Comparison of ENCODE assay signal across 9 mouse cellular contexts in the genomic region with DNA sequence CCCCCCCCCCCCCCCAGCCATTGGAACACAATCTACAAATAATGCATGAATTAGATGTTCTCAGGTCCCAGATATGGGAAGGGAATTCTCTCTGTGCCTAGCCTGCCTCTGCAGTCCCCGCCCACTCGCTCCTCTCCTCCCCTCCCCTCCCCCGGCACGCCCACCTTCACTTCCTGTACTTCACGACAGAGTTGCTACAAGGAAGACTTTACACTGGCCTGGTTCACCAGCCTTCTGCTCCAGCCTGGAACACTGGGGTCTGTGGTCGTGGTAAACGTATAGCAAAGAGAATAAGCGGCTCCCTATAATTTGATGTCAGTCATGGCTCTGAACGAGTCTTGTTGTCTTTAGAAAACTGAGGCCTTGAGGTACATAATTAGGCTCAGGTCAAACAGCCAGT. TPM values are rescaled to one million over a fixed set of nuclear protein-coding genes. Genes with fewer than 3 reads are reported as not detected.
DNase-seq lines count a peak whose midpoint lies in the region; ATAC-seq and TF ChIP-seq lines count a peak whose summit lies in the region.
"Had no signal": no experiment of that assay in that cellular context is flagged by ENCODE, and none has a peak within 500 bp of the region (broad histone marks: within the 10 kb centered on the region; RNA-seq: fewer than 3 reads in every experiment).

No protein-coding gene starts in this region.

- 35% methylated on average over 9 of the region's 9 CpGs for WGBS in intestine, postnatal 0 days
- whole genome bisulfite sequencing in macrophage (ENCODE audit: missing documents): 22% methylated on average over 9 of the region's 9 CpGs

- H3K27me3 ChIP-seq in intestine, postnatal 0 days (replicated peaks; ENCODE audit: control insufficient read depth, insufficient read depth, low read length): no peaks in the 10 kb centered on the region
- H3K27me3 ChIP-seq: Patski had no signal

- no peak for TF ChIP-seq CTCF in gastrocnemius, adult 2 months (IDR thresholded peaks at IDR 0.05)
- no peak for TF ChIP-seq CTCF in bone marrow macrophage, adult 2 months (IDR thresholded peaks at IDR 0.05; ENCODE audit: low read depth, low read length)
- TF ChIP-seq CTCF in intestine, postnatal 0 days (IDR thresholded peaks at IDR 0.05; ENCODE audit: low read depth): no peak

- H3K4me1 ChIP-seq in bone marrow macrophage, adult 2 months (ENCODE audit: control insufficient read depth, insufficient read depth, low read length): peaks cover 34% of the 10 kb centered on the region
- peaks cover 6% of the 10 kb centered on the region; the same call in 1 of the 2 replicates for H3K4me1 ChIP-seq in intestine, postnatal 0 days (replicated peaks; ENCODE audit: control insufficient read depth, insufficient read depth, low read length)

- peak; percentile 42 for DNase-seq in gastrocnemius, adult 2 months
- DNase-seq in gastrocnemius, postnatal 36 days: no peak
- peak; percentile 88 to 89 for DNase-seq in thymus, postnatal 36 days
- no peak for DNase-seq in frontal cortex, postnatal 36 days (ENCODE audit: low spot score in 2 of 2)
- DNase-seq in Muller cell, postnatal 12 days (ENCODE audit: inconsistent ontology term): no peak

- peak; percentile 77 for ATAC-seq in intestine, postnatal 0 days
- ATAC-seq: Patski had no signal

- H3K79me2 ChIP-seq in macrophage (ENCODE audit: inconsistent target): no peaks in the 10 kb centered on the region; the same call in 1 of the 2 replicates

- no peak overlapping the region for H3K4me3 ChIP-seq in gastrocnemius, adult 2 months
- H3K4me3 ChIP-seq in bone marrow macrophage, adult 2 months (ENCODE audit: insufficient read depth, low read length): peak overlapping the region; percentile 55
- H3K4me3 ChIP-seq in intestine, postnatal 0 days (ENCODE audit: low read depth, low read length): no peak overlapping the region
- no peak overlapping the region; the same call in 1 of the 2 replicates for H3K4me3 ChIP-seq in macrophage (ENCODE audit: inconsistent target)

- no peak for TF ChIP-seq POLR2A in bone marrow macrophage, adult 2 months (IDR thresholded peaks at IDR 0.05; ENCODE audit: borderline replicate concordance, low read depth, low read length)

- intact Hi-C loops in gastrocnemius, adult 2 months (cut with DNase I): no loop called here
- intact Hi-C loops in gastrocnemius, postnatal 36 days (cut with DNase I): no loop called here

- no peak overlapping the region for H3K9ac ChIP-seq in intestine, postnatal 0 days (ENCODE audit: low read depth, low read length)

- H3K27ac ChIP-seq in gastrocnemius, adult 2 months: no peak overlapping the region
- peak overlapping the region; percentile 51 for H3K27ac ChIP-seq in bone marrow macrophage, adult 2 months (ENCODE audit: insufficient read depth, low read depth, low read length)
- no peak overlapping the region for H3K27ac ChIP-seq in intestine, postnatal 0 days (ENCODE audit: low read depth, low read length)
- H3K27ac ChIP-seq in macrophage: 0 out of 2 replicates have a peak overlapping the region, but pooled peaks have one; percentile 2

- H3K4me2 ChIP-seq in intestine, postnatal 0 days (replicated peaks; ENCODE audit: low read depth): 0 out of 2 replicates have a peak overlapping the region, but pooled peaks have one; percentile 27

- H3K9me3 ChIP-seq in intestine, postnatal 0 days (ENCODE audit: control insufficient read depth): no peaks in the 10 kb centered on the region

- H3K36me3 ChIP-seq in intestine, postnatal 0 days (ENCODE audit: control insufficient read depth, insufficient read depth): no peaks in the 10 kb centered on the region
- H3K36me3 ChIP-seq in macrophage (ENCODE audit: inconsistent target): no peaks in the 10 kb centered on the region

RNA-seq across cellular contexts. Expression of a gene that starts 3.7 kb away (rescaled TPM):
- total RNA-seq in gastrocnemius, adult 2 months (2021): 1 to 10 TPM in 1 of 2 experiments, under 1 TPM in 1; 0.46 to 1.2 TPM
- total RNA-seq in gastrocnemius, postnatal 36 days (2021): 1 to 10 TPM in 1 of 2 experiments, under 1 TPM in 1; 0.76 to 1.1 TPM
- 22.0 and 28.0 TPM in 2 replicates for polyA plus RNA-seq in bone marrow macrophage, adult 2 months (2012; ENCODE audit: insufficient read depth, insufficient read length, missing spikeins)
- polyA plus RNA-seq in intestine, postnatal 0 days (2015; fragmentation: Nextera tagmentation; extraction: Ambion mirVana): 1.1 and 1.6 TPM in 2 replicates
- total RNA-seq in macrophage (2018; cell fraction: chromatin; rRNA removed): 1,000 to 10,000 TPM in 2 of 26 experiments, 100 to 1,000 TPM in 17, 10 to 100 TPM in 7; 17.9 to 1,486 (median 305) TPM
- total RNA-seq in macrophage (2018; cell fraction: cytosol; rRNA removed): 100 to 1,000 TPM in 4 of 26 experiments, 10 to 100 TPM in 16, 1 to 10 TPM in 6; 4.1 to 298 (median 39.1) TPM
- total RNA-seq in macrophage (2018; cell fraction: nucleus; rRNA removed): 1,000 to 10,000 TPM in 1 of 26 experiments, 100 to 1,000 TPM in 19, 10 to 100 TPM in 6; 18.6 to 1,031 (median 263) TPM
- 3.0 to 7.8 TPM (median 3.3 TPM) in 3 replicates for polyA plus RNA-seq in macrophage (2018)

RNA-seq across cellular contexts. Expression of a gene that starts 51.5 kb away (rescaled TPM):
- under 1 TPM; 0.54 to 0.61 TPM for total RNA-seq in gastrocnemius, adult 2 months (2021)
- total RNA-seq in gastrocnemius, postnatal 36 days (2021): under 1 TPM; 0.38 to 0.64 TPM
- polyA plus RNA-seq in bone marrow macrophage, adult 2 months (2012; ENCODE audit: insufficient read depth, insufficient read length, missing spikeins): 9.9 and 13.4 TPM in 2 replicates
- 2.7 and 2.9 TPM in 2 replicates for polyA plus RNA-seq in intestine, postnatal 0 days (2015; fragmentation: Nextera tagmentation; extraction: Ambion mirVana)
- total RNA-seq in macrophage (2018; cell fraction: chromatin; rRNA removed): 10 to 100 TPM in 8 of 26 experiments, 1 to 10 TPM in 18; 2.5 to 22.3 (median 7.0) TPM
- total RNA-seq in macrophage (2018; cell fraction: cytosol; rRNA removed): 1 to 10 TPM; 1.4 to 3.6 (median 2.5) TPM
- 10 to 100 TPM in 1 of 26 experiments, 1 to 10 TPM in 25; 1.8 to 15.1 (median 3.8) TPM for total RNA-seq in macrophage (2018; cell fraction: nucleus; rRNA removed)
- polyA plus RNA-seq in macrophage (2018): 0.77 to 6.5 TPM (median 3.5 TPM) in 3 replicates

Comparison
In these comparisons a context has a peak if more than half of its experiments do, and no peak if none do; other contexts are left out.
1. DNase-seq: peak in gastrocnemius, adult 2 months (single experiment) and thymus, postnatal 36 days (2 of 2); none in gastrocnemius, postnatal 36 days (0 of 2), frontal cortex, postnatal 36 days (0 of 2) and Muller cell, postnatal 12 days (single experiment).
2. H3K27ac ChIP-seq: peak in bone marrow macrophage, adult 2 months (single experiment) and macrophage (single experiment); none in gastrocnemius, adult 2 months (single experiment) and intestine, postnatal 0 days (single experiment).